Mouse (Mus musculus) monocyte, adult 2 months (primary cell): ENCODE measurements around the gene Coro1b.
"Not testable (repeated sequence)": the region's sequence is repeated elsewhere in the genome, so short reads cannot be mapped to it uniquely, and the experiment has no call there.

Source experiments
- DNase-seq, 2 experiments: peaks; one replicate each; pipeline ENCODE4 v3.0.0; 2022; ENCODE audit warnings: low spot score in 2 of 2, low read depth in 1 of 2

The Coro1b gene

GRCm38 (mm10) chr19:4119716-4120487 lies 28.5 kb upstream of the Coro1b start:
- no peak for DNase-seq

- no peak for DNase-seq
Observed at GRCm38 (mm10) chr19:4120496-4120895, 27.9 kb upstream of the Coro1b start.

GRCm38 (mm10) chr19:4121097-4121805 lies 27.2 kb upstream of the Coro1b start:
- peak; percentile 89 to 90 for DNase-seq

GRCm38 (mm10) chr19:4121896-4122295 lies 26.5 kb upstream of the Coro1b start:
- not testable (repeated sequence) for DNase-seq

GRCm38 (mm10) chr19:4122411-4123370 lies 25.7 kb upstream of the Coro1b start:
- no peak for DNase-seq

GRCm38 (mm10) chr19:4124432-4124831 lies 24.0 kb upstream of the Coro1b start:
- no peak for DNase-seq

GRCm38 (mm10) chr19:4125268-4125667 lies 23.2 kb upstream of the Coro1b start:
- DNase-seq: not testable (repeated sequence)

- peak; percentile 96 to 97 for DNase-seq
Observed at GRCm38 (mm10) chr19:4125741-4126696, 22.4 kb upstream of the Coro1b start, which contains the start of gene Aip. TSS of gene Aip (minus strand) at chr19:4125858.

GRCm38 (mm10) chr19:4126759-4127495 lies 21.5 kb upstream of the Coro1b start:
- no peak for DNase-seq

GRCm38 (mm10) chr19:4129462-4129861 lies 19.0 kb upstream of the Coro1b start:
- DNase-seq: no peak

- DNase-seq: no peak
Observed at GRCm38 (mm10) chr19:4130106-4130505, 18.3 kb upstream of the Coro1b start.

GRCm38 (mm10) chr19:4131075-4131474 lies 17.3 kb upstream of the Coro1b start:
- DNase-seq: no peak

GRCm38 (mm10) chr19:4131768-4132167 lies 16.7 kb upstream of the Coro1b start:
- DNase-seq: no peak

- DNase-seq: no peak
Observed at GRCm38 (mm10) chr19:4134354-4134753, 14.1 kb upstream of the Coro1b start.

- DNase-seq: not testable (repeated sequence)
Observed at GRCm38 (mm10) chr19:4135229-4135962, 13.0 kb upstream of the Coro1b start.

GRCm38 (mm10) chr19:4135963-4136345 lies 12.5 kb upstream of the Coro1b start:
- not testable (repeated sequence) for DNase-seq

- no peak for DNase-seq
Observed at GRCm38 (mm10) chr19:4136463-4136862, 12.0 kb upstream of the Coro1b start.

- no peak for DNase-seq
Observed at GRCm38 (mm10) chr19:4137913-4138312, 10.5 kb upstream of the Coro1b start.

GRCm38 (mm10) chr19:4139446-4139845 lies 9.0 kb upstream of the Coro1b start, which contains the start of gene Gpr152:
TSS of gene Gpr152 (plus strand) at chr19:4139787.
- DNase-seq: no peak
